Mouse (Mus musculus) myocyte (in vitro differentiated cells): ENCODE results near the gene Fndc10.

Experiments
- E2F4 ChIP-seq: IDR thresholded peaks from one replicate; pipeline ENCODE4 v1.6.1; 2011; ENCODE audit warnings: mild to moderate bottlenecking, control low read depth, moderate library complexity; ENCODE audit not compliant: insufficient read depth
- MYOG ChIP-seq, 3 experiments: IDR thresholded peaks; one replicate each; pipeline ENCODE4 v1.6.1; 2011; ENCODE audit warnings: control low read depth in 2 of 3, low read depth in 2 of 3, mild to moderate bottlenecking in 2 of 3; ENCODE audit not compliant: insufficient read length in 2 of 3, control insufficient read depth in 1 of 3, insufficient read depth in 1 of 3
- POLR2A ChIP-seq: IDR thresholded peaks from one replicate; pipeline ENCODE4 v1.6.1; 2011; ENCODE audit warnings: low read depth, mild to moderate bottlenecking, control low read depth, moderate library complexity; ENCODE audit not compliant: insufficient read length
- TCF3 ChIP-seq: IDR thresholded peaks from one replicate; pipeline ENCODE4 v1.6.1; 2011; ENCODE audit warnings: low read depth, control low read depth; ENCODE audit not compliant: insufficient read length
- USF1 ChIP-seq: IDR thresholded peaks from one replicate; pipeline ENCODE4 v1.6.1; 2011; ENCODE audit warnings: low read depth, mild to moderate bottlenecking, control low read depth, moderate library complexity

- TF ChIP-seq TCF3: no peak
- TF ChIP-seq USF1: no peak
- no peak for TF ChIP-seq MYOG (IDR thresholded peaks at IDR 0.05; ENCODE audit: control insufficient read depth in 1 of 3, insufficient read depth in 1 of 3, insufficient read length in 2 of 3, low read depth in 2 of 3)
- no peak for TF ChIP-seq E2F4
- TF ChIP-seq POLR2A: no peak
Measured at GRCm38 (mm10) chr4:155645721-155646120, 48.4 kb upstream of the Fndc10 start.
